Comparison of ENCODE assay signal across 11 mouse cellular contexts in genomic region chr19:46398401-46398800, GRCm38 (mm10). TPM values are rescaled to one million over a fixed set of nuclear protein-coding genes. Genes with fewer than 3 reads are reported as not detected.
A peak's percentile ranks its signal among the peaks of the same experiment; 100 is the strongest.
DNase-seq lines count a peak whose midpoint lies in the region; ATAC-seq and TF ChIP-seq lines count a peak whose summit lies in the region.
"Had no signal": no experiment of that assay in that cellular context is flagged by ENCODE, and none has a peak within 500 bp of the region (broad histone marks: within the 10 kb centered on the region; RNA-seq: fewer than 3 reads in every experiment).

No protein-coding gene starts in this region.

- peaks cover 42% of the 10 kb centered on the region for H3K4me1 ChIP-seq in kidney, embryonic 16.5 days (ENCODE audit: insufficient read depth, low read length)
- peaks cover 47% of the 10 kb centered on the region for H3K4me1 ChIP-seq in forebrain, embryonic 10.5 days
- H3K4me1 ChIP-seq in intestine, postnatal 0 days (replicated peaks; ENCODE audit: control insufficient read depth, insufficient read depth, low read length), result peaks cover 4% of the 10 kb centered on the region; the same call in 1 of the 2 replicates
- H3K4me1 ChIP-seq in neural tube, embryonic 12.5 days, result peaks cover 39% of the 10 kb centered on the region

- peaks cover 14% of the 10 kb centered on the region for H3K36me3 ChIP-seq in kidney, embryonic 16.5 days (ENCODE audit: insufficient read depth, low read length)
- H3K36me3 ChIP-seq in forebrain, embryonic 10.5 days (replicated peaks), result peaks cover 31% of the 10 kb centered on the region
- H3K36me3 ChIP-seq in intestine, postnatal 0 days (ENCODE audit: control insufficient read depth, insufficient read depth), result peaks cover 5% of the 10 kb centered on the region; the same call in 1 of the 2 replicates
- H3K36me3 ChIP-seq in neural tube, embryonic 12.5 days, result peaks cover 19% of the 10 kb centered on the region

- no peaks in the 10 kb centered on the region for H3K27me3 ChIP-seq in kidney, embryonic 16.5 days (ENCODE audit: insufficient read depth, low read length)
- no peaks in the 10 kb centered on the region for H3K27me3 ChIP-seq in forebrain, embryonic 10.5 days (ENCODE audit: poor library complexity, severe bottlenecking)
- H3K27me3 ChIP-seq in intestine, postnatal 0 days (replicated peaks; ENCODE audit: control insufficient read depth, insufficient read depth, low read length), result no peaks in the 10 kb centered on the region
- H3K27me3 ChIP-seq in neural tube, embryonic 12.5 days (replicated peaks), result no peaks in the 10 kb centered on the region

- intact Hi-C loops in left cerebral cortex, adult 2 months (cut with DNase I), result loop anchor here (5.0 kb wide), 1 partner anchor 129 kb away; no protein-coding TSS in a partner anchor

- H3K4me3 ChIP-seq in kidney, embryonic 16.5 days (ENCODE audit: low read length), result peak overlapping the region; percentile 67
- peak overlapping the region; percentile 89 for H3K4me3 ChIP-seq in forebrain, embryonic 10.5 days
- H3K4me3 ChIP-seq in intestine, postnatal 0 days (ENCODE audit: low read depth, low read length), result no peak overlapping the region
- H3K4me3 ChIP-seq in neural tube, embryonic 12.5 days, result peak overlapping the region; percentile 82
- no peak overlapping the region for H3K4me3 ChIP-seq in left cerebral cortex, adult 2 months

- H3K27ac ChIP-seq in kidney, embryonic 16.5 days (ENCODE audit: low read length), result no peak overlapping the region
- no peak overlapping the region for H3K27ac ChIP-seq in forebrain, embryonic 10.5 days
- H3K27ac ChIP-seq in intestine, postnatal 0 days (ENCODE audit: low read depth, low read length), result no peak overlapping the region
- no peak overlapping the region for H3K27ac ChIP-seq in neural tube, embryonic 12.5 days
- H3K27ac ChIP-seq in left cerebral cortex, adult 2 months, result no peak overlapping the region

- no peak for ATAC-seq in kidney, embryonic 16.5 days (ENCODE audit: low FRiP score, low TSS enrichment)
- ATAC-seq in intestine, postnatal 0 days, result no peak
- ATAC-seq in neural tube, embryonic 12.5 days (ENCODE audit: low FRiP score, low read depth), result no peak
- ATAC-seq: lung, postnatal 0 days had no signal

- no peaks in the 10 kb centered on the region for H3K9me3 ChIP-seq in kidney, embryonic 16.5 days (ENCODE audit: low read length)
- H3K9me3 ChIP-seq in forebrain, embryonic 10.5 days, result no peaks in the 10 kb centered on the region
- no peaks in the 10 kb centered on the region for H3K9me3 ChIP-seq in intestine, postnatal 0 days (ENCODE audit: control insufficient read depth)
- H3K9me3 ChIP-seq in neural tube, embryonic 12.5 days, result no peaks in the 10 kb centered on the region

- WGBS in kidney, embryonic 16.5 days, result 40% methylated on average over 3 of the region's 3 CpGs
- WGBS in forebrain, embryonic 10.5 days, result 43% methylated on average over 3 of the region's 3 CpGs
- 46% methylated on average over 3 of the region's 3 CpGs for WGBS in intestine, postnatal 0 days
- WGBS in neural tube, embryonic 12.5 days, result 37% methylated on average over 3 of the region's 3 CpGs

- TF ChIP-seq CTCF in intestine, postnatal 0 days (IDR thresholded peaks at IDR 0.05; ENCODE audit: low read depth), result no peak
- TF ChIP-seq CTCF in left cerebral cortex, adult 2 months (IDR thresholded peaks at IDR 0.05), result no peak

- no peak for DNase-seq in kidney, postnatal 4 days
- no peak for DNase-seq in forebrain, embryonic 10.5 days (ENCODE audit: extremely low spot score, low spot score)
- DNase-seq in embryo, embryonic 9.5 days (ENCODE audit: extremely low spot score), result no peak
- no peak for DNase-seq in cerebellum, adult 8-10 months
- DNase-seq in left cerebral cortex, adult 2 months (ENCODE audit: extremely low spot score in 1 of 2, low spot score in 2 of 2), result no peak
- DNase-seq: kidney, adult 11 months; right cerebral cortex, postnatal 14 days had no signal

- H3K9ac ChIP-seq in kidney, embryonic 16.5 days (replicated peaks; ENCODE audit: low read length), result peak overlapping the region; percentile 77
- no peak overlapping the region for H3K9ac ChIP-seq in intestine, postnatal 0 days (ENCODE audit: low read depth, low read length)
- peak overlapping the region; percentile 85 for H3K9ac ChIP-seq in neural tube, embryonic 12.5 days

- peak overlapping the region; percentile 71 for H3K4me2 ChIP-seq in kidney, embryonic 16.5 days (replicated peaks; ENCODE audit: low read depth, low read length)
- peak overlapping the region; percentile 73; the same call in 1 of the 2 replicates for H3K4me2 ChIP-seq in intestine, postnatal 0 days (replicated peaks; ENCODE audit: low read depth)
- H3K4me2 ChIP-seq in neural tube, embryonic 12.5 days (replicated peaks), result peak overlapping the region; percentile 87

RNA-seq across cellular contexts. Expression of gene Sufu, which starts 1.7 kb away (rescaled TPM):
- polyA plus RNA-seq in kidney, embryonic 16.5 days (2015; fragmentation: Nextera tagmentation; extraction: Ambion mirVana), result 50.7 and 54.0 TPM in 2 replicates
- 47.5 and 50.8 TPM in 2 replicates for polyA plus RNA-seq in forebrain, embryonic 10.5 days (2016; fragmentation: Nextera tagmentation; extraction: Ambion mirVana)
- polyA plus RNA-seq in intestine, postnatal 0 days (2015; fragmentation: Nextera tagmentation; extraction: Ambion mirVana), result 9.0 and 9.5 TPM in 2 replicates
- 36.3 and 37.3 TPM in 2 replicates for polyA plus RNA-seq in neural tube, embryonic 12.5 days (2016; fragmentation: Nextera tagmentation; extraction: Ambion mirVana)
- 10 to 100 TPM; 19.4 to 20.1 TPM for total RNA-seq in left cerebral cortex, adult 2 months (2021)

RNA-seq across cellular contexts. Expression of gene Actr1a, which starts 2.9 kb away (rescaled TPM):
- 143 and 144 TPM in 2 replicates for polyA plus RNA-seq in kidney, embryonic 16.5 days (2015; fragmentation: Nextera tagmentation; extraction: Ambion mirVana)
- 172 and 185 TPM in 2 replicates for polyA plus RNA-seq in forebrain, embryonic 10.5 days (2016; fragmentation: Nextera tagmentation; extraction: Ambion mirVana)
- polyA plus RNA-seq in intestine, postnatal 0 days (2015; fragmentation: Nextera tagmentation; extraction: Ambion mirVana), result 100 and 103 TPM in 2 replicates
- polyA plus RNA-seq in neural tube, embryonic 12.5 days (2016; fragmentation: Nextera tagmentation; extraction: Ambion mirVana), result 259 and 269 TPM in 2 replicates
- 100 to 1,000 TPM; 179 to 197 TPM for total RNA-seq in left cerebral cortex, adult 2 months (2021)

RNA-seq across cellular contexts. Expression of gene 2310034G01Rik, which starts 48.3 kb away (rescaled TPM):
- 2.5 and 2.6 TPM in 2 replicates for polyA plus RNA-seq in kidney, embryonic 16.5 days (2015; fragmentation: Nextera tagmentation; extraction: Ambion mirVana)
- 1.0 and 1.1 TPM in 2 replicates for polyA plus RNA-seq in forebrain, embryonic 10.5 days (2016; fragmentation: Nextera tagmentation; extraction: Ambion mirVana)
- 1.1 and 1.3 TPM in 2 replicates for polyA plus RNA-seq in intestine, postnatal 0 days (2015; fragmentation: Nextera tagmentation; extraction: Ambion mirVana)
- 2.1 and 2.2 TPM in 2 replicates for polyA plus RNA-seq in neural tube, embryonic 12.5 days (2016; fragmentation: Nextera tagmentation; extraction: Ambion mirVana)
- under 1 TPM; 0.66 to 0.91 TPM for total RNA-seq in left cerebral cortex, adult 2 months (2021)

RNA-seq across cellular contexts. Expression of gene Mfsd13a, which starts 57.5 kb away (rescaled TPM):
- polyA plus RNA-seq in kidney, embryonic 16.5 days (2015; fragmentation: Nextera tagmentation; extraction: Ambion mirVana), result 14.7 and 16.9 TPM in 2 replicates
- polyA plus RNA-seq in forebrain, embryonic 10.5 days (2016; fragmentation: Nextera tagmentation; extraction: Ambion mirVana), result 12.5 and 13.3 TPM in 2 replicates
- polyA plus RNA-seq in intestine, postnatal 0 days (2015; fragmentation: Nextera tagmentation; extraction: Ambion mirVana), result 11.8 and 12.7 TPM in 2 replicates
- polyA plus RNA-seq in neural tube, embryonic 12.5 days (2016; fragmentation: Nextera tagmentation; extraction: Ambion mirVana), result 8.5 and 9.3 TPM in 2 replicates
- total RNA-seq in left cerebral cortex, adult 2 months (2021), result 10 to 100 TPM; 25.5 to 25.9 TPM

RNA-seq across cellular contexts. Expression of gene Cuedc2, which starts 59.9 kb away (rescaled TPM):
- 188 and 198 TPM in 2 replicates for polyA plus RNA-seq in kidney, embryonic 16.5 days (2015; fragmentation: Nextera tagmentation; extraction: Ambion mirVana)
- polyA plus RNA-seq in forebrain, embryonic 10.5 days (2016; fragmentation: Nextera tagmentation; extraction: Ambion mirVana), result 206 and 224 TPM in 2 replicates
- 78.8 and 80.0 TPM in 2 replicates for polyA plus RNA-seq in intestine, postnatal 0 days (2015; fragmentation: Nextera tagmentation; extraction: Ambion mirVana)
- 284 and 289 TPM in 2 replicates for polyA plus RNA-seq in neural tube, embryonic 12.5 days (2016; fragmentation: Nextera tagmentation; extraction: Ambion mirVana)
- total RNA-seq in left cerebral cortex, adult 2 months (2021), result 100 to 1,000 TPM; 188 to 196 TPM

Comparison
In these comparisons a context has a peak if more than half of its experiments do, and no peak if none do; other contexts are left out.
1. H3K4me3 ChIP-seq: peak in kidney, embryonic 16.5 days (single experiment), forebrain, embryonic 10.5 days (single experiment) and neural tube, embryonic 12.5 days (single experiment); none in intestine, postnatal 0 days (single experiment) and left cerebral cortex, adult 2 months (single experiment).
2. Peak in every context shown above with its lines, with median percentiles within 50 percentile points of each other: H3K4me2 ChIP-seq.